Mouse (Mus musculus) G1E (cell line): ENCODE results near the gene Golga4.

ENCODE experiments used
- CTCF ChIP-seq: IDR thresholded peaks from 2 replicates; pipeline ENCODE4 v1.5.1; 2012; ENCODE audit warnings: low read depth, low read length, inconsistent platforms, mixed read lengths
- GATA2 ChIP-seq: IDR thresholded peaks from 2 replicates; pipeline ENCODE4 v1.6.1; 2012; ENCODE audit warnings: low read depth, low read length, inconsistent platforms, borderline replicate concordance
- POLR2AphosphoS5 ChIP-seq: IDR thresholded peaks from 2 replicates; pipeline ENCODE4 v1.6.1; 2012; ENCODE audit warnings: low read depth, low read length, inconsistent platforms; ENCODE audit not compliant: insufficient replicate concordance
- TAL1 ChIP-seq: conservative IDR thresholded peaks from 2 replicates; pipeline ENCODE4 v1.6.1; 2012; ENCODE audit warnings: low read depth, low read length, inconsistent platforms, mixed read lengths

DNA sequence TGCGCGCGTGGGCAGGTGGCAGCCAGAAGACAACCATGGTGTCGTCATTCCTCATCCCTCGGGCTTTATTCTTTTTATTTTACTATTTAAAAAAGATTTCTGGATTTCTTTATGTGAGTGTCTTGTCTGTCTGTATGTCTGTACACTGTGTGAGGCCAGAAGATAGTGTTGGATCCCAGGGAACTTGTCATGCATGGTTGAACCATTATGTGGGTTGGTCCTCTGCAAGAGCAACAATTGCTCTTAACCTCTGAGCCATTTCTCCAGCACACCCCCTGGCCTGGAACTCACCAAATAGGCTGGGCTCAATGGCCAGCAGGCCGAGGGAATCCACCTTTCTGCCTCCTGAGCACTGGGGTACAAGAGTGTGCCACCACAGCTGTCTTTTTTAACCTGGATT lies 1.5 kb downstream of the Golga4 start:
- TF ChIP-seq CTCF (no peak), GATA2 (no peak), POLR2AphosphoS5 (no peak), TAL1 (no peak)
